Mouse (Mus musculus) ovary, postnatal 14 days (tissue): ENCODE results near the gene Sh3bp5.
"Not testable (repeated sequence)": the region's sequence is repeated elsewhere in the genome, so short reads cannot be mapped to it uniquely, and the experiment has no call there.

Experiments used
- DNase-seq: peaks from one replicate; pipeline ENCODE4 v3.0.0; 2022; ENCODE audit warnings: low spot score

The Sh3bp5 gene

DNA sequence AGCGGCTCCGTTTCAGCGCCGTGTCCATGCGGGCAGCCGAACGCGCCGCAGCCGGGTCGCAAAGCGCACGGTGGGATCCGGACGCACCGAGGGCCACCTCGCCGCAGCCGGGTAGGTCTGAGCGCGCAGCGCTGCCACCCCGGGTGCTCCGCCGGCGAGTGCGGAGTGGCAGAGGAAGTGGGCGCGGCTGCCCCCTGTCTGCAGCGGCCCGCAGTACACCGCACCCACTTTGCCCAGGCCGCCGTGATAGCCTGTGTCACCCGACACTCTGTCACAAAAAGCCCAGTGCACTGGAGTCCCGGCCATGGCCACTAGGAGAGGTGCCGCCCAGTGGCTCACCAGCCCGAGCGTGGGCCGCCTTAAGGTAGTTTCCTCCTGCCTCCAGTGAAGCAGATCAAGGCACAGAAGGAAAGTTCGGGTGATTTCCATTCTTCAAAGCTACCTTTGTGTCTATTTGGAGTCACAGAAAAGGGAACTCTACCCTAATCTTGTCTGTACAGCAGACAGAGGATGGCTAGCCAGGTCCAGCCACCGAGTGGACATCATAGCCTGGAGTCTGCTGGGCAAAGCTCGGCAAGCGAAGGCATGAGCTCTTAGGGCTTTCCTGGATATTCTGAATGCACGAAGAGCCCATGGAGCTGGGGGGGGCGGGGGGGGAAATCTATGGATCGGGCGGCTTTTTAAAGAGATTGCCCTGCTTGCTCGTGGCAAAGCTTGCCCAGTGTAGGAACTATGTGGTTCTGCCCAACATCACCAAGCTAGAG lies at the start of gene Sh3bp5:
Gene Sh3bp5, minus strand, starts transcription at position 149 of the 764 bp plus-strand sequence.
- DNase-seq, result peak; percentile 92

DNA sequence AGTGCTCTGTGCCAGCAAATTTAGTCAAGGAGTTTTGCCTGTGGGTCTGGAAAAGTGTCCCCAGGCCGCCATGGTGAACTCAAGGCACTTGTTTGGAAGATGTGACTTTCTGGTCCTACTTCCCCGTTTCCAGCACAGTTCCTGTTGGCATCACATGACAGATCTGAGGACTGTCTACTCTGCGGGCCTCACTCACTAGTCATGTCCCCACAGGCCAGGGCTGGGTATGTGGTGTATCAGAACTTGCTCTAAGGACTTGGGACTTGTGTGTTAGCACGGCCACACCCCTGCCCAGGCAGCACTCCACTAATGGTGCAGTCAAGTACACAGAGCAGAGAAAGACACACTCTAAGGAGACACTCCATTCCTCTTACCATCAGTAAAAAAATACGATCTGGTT lies 46.5 kb upstream of the Sh3bp5 start:
- no peak for DNase-seq

DNA sequence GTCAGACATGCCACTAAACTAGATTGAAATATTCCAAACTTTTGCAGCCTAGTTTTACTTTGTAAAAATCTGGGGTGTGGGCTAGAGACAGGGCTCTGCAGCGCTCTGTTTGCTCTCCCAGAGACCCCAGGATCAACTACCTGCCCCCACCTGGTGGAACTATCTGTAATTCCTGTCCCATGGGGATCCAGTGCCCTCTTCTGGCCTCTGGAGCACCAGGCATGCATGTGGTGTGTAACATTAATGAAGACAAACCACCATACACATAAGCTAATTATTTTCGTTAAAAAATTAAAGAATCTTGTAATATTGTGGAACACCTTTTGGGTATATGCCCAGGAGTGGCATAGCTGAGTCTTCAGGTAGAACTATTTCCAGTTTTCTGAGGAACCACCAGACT lies 37.4 kb upstream of the Sh3bp5 start:
- no peak for DNase-seq

DNA sequence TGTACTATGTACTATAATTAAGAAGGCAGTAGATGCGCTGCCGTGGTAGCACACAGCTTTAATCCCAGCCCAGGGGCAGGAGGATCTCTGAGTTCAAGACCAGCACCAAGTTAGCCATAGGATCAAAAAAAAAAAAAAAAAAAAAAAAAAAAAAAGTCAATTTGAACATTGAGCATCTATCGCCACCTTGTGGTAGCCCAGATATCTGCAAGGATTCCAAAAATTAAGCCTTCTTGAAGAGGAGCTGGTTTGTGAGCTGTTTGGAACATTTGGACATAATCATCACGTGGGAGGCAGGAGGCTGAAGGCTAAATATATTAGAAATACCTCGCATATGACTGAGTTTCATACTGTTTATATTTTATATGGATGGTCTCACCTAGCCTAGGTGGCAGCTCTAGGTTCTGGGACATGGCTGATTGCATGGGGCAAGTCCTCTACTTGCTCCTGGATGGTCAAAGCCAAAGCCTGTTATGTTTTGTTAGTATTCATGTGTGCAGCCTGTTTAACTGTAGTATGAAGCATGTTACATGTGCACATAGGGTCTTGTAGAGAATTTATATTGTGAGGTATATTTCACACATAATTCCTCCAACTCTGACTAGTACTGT lies 36.7 kb upstream of the Sh3bp5 start:
- peak; percentile 61 for DNase-seq

DNA sequence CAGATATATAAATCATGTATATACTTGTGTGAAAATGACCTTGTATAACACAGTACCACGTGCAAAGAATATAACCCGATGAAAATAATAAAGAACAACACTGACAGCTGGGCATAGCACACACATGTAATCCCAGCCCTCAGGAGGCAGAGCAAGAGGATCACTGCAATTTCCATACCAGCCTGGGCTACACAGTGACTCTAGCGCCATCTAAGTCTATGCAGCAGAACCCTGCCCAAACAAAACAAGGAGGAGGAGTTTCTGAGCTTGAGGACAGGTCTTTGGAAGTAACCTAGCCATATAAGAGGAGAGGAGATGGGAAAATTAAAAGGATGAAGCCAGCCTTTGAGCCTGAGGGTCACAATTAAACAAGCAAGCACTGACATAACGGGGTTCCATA lies 33.8 kb upstream of the Sh3bp5 start:
- DNase-seq, result no peak

DNA sequence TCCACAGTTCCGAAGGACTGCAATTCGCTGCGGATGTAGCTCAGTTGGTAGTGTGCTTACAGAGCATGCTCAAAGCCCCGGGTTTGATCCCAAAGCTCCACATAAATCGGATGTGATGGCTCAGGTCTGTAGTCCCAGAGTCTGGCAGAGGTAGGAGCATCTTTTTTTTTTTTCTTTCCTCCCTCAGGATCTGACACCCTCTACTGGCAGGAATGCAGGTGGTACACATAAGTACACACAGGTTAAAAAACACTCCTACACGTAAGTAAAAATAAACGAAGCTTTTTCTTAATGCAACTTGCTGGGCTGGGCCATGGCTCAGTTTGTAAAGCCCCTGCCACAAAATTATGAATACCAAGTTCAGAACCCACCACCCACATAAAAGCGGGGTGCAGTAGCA lies 28.3 kb upstream of the Sh3bp5 start:
- DNase-seq, result no peak

DNA sequence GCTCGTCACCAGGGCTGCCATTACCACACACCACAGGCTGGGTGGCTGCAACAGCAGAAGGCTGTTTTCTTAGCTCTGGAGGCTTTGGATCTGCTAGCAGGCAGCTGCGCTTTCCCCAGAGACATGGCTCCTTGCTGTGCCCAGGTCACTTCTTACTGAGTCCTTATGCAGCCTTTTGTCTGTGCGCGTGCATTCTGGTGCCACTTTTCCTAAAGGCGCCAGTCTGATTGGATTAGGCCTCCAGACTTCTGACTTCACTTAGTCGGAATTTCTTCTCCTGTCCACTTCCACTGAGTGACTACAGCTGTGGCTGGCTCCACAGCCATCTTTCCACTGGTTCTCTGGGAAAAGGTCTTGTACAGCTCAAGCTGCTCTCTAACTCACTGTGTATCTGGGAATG lies 27.0 kb upstream of the Sh3bp5 start:
- DNase-seq, result no peak

DNA sequence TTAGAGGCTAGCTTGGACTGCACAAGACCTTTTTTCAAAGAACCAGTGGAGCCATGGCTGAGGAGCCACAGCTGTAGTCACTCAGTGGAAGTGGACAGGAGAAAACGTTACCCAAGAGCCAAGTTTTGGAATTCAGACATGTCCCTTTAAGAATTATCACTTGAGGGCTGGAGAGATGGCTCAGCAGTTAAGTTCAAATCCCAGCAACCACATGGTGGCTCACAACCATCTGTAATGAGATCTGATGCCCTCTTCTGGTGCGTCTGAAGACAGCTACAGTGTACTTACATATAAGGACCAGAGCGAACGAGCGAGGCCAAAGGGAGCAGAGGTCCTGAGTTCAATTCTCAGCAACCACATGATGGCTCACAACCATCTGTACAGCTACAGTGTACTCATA lies 26.3 kb upstream of the Sh3bp5 start:
- DNase-seq, result not testable (repeated sequence)

DNA sequence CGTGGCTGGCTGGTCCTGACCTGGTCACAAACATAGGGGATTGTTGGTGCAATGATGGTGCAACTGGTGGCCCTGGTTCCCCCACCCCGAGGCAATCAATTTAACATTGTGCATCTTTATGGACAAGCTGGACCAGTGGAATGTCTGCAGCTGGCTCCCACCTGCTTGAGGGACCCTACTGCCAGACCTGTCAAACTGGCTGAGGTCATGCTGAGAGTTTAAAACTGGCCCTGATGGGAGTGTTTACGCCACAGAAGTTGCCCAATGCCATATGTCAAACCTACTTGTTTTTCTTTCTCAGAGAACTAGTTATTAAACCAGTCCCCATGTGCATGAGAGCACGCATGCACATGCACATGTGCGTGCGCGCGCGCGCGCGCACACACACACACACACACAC lies 22.1 kb upstream of the Sh3bp5 start:
- DNase-seq, result no peak

DNA sequence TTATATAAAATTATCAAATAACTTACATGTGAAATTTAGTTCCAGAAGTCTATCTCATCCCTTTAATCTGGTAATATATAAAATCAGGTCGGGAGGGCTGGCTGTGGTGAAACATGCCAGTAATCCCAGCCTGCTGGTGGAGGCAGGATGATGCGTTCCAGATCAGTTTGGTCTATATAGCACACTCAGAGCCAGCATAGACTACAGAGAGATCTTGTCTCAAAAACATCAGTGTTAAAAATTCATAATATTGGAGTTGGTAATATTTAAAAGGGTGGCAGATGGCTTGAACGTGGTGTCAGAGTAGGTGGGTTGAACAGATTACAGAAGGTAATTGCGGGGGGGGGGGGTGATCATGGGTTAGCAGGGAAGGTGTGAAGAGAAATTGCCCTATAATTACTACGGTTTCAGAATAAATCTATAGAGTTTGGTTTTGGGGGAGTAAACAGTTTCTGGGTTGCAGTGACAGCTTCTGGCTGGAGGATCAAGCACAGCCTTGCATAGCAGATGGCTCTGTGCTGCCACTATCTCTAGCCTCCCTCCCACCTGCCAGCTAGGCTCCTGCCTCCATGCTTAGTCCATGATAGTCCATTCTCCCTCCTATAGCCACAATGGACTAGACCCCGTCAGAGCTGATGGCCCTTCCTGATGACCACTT lies 20.3 kb upstream of the Sh3bp5 start:
- DNase-seq, result no peak

DNA sequence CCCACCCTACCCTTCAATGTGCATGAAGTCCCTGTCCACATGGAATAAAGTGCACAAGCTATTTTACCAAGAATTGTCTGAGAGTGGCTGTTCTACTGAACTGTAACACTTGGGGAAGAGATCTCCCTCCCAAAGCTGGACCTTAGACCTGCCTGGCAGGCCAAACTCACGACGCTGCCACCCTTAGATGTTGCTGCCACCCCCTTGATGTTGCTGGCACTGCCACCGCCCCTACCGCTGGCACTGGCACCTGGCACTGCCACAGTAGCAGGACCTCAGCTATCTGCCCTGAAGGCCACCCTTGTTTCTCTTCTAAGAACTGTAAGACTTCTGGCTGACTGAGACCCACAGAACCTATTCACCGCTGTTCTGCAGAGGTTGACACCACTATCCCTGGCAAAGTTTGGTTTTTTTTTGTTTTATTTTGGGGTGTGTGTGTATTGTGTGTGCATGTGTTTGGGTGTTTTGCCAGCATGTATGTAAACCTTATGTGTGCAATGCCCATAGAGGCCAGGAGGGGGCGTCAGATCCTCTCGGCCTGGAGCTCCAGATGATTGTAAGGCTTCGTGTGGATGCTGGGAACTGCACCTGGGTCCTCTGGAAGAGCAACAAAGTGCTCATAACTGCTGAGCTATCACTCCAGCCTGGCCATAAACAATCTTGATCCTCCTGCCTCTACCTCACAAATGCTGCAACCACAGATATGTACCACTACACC lies 19.1 kb upstream of the Sh3bp5 start:
- DNase-seq, result no peak

DNA sequence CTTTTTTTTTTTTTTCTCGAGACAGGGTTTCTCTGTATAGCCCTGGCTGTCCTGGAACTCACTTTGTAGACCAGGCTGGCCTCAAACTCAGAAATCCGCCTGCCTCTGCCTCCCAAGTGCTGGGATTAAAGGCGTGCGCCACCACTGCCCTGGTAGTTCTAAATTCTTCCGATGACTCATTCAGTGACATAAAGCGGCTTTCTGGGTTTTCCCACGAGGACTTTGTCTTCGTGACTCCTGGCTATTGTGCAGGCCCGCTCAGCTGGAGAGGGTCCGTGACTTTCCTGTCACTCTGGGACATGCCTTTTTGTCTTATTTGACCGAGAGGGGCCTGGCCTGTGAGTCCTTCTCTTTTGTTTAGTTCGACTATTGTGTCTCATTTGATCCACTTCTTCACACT lies 18.1 kb upstream of the Sh3bp5 start:
- DNase-seq, result not testable (repeated sequence)

DNA sequence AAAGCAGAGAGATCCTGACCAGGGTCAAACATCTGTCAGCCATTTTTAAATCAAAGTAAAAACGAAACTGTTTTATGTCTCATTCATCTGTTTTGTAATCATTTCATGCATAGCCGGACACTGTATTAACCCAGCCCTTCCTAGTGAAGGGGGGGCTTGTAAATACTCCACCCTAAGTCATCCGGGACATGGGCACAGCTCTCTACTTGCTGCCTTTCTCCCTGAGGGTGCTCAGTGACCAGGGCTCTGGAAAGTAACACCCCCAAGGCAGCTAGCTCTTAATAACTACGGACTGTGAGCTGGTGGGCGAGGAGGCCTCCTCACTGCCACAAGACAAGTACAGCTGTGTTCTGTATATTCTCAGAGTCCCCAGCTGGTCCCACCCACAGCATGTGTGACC lies 13.1 kb upstream of the Sh3bp5 start:
- DNase-seq, result no peak

DNA sequence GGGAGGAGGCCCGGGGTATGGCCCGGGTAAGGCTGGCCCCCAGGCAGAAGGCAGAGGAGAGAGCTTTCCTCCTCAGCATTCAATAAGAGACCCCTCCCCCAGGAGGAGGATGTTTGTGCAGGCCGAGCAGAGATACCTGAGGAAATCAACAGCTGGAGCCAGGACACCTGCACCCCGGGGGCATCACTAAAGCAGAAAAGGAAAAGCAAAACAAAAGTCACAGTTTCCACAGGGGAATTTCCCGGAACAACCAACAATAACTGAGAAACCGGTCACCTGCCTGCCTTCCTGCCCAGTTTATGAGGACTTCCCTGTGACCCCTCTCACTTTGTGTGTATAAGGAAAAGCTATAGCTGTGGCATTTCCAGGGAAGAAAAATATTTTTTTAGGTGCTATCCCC lies 7.7 kb upstream of the Sh3bp5 start:
- no peak for DNase-seq

DNA sequence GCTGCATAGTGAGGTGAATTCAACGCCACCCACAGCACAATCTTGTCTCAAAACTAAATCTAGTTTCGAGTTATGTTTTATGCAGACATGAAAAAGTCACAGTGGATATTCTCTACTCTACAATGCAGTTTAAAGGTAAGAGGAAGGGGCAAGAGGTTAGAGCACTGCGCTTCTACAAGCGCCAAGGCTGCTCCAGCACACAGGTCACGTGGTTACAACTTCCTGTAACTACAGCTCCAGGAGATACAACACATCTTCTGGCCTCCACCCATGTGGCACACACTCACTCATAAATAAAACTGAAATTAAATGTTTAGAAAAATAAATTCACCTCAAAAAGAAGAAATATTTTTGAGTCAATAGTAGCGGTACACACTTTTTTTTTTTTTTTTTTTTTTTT lies 4.8 kb upstream of the Sh3bp5 start:
- DNase-seq, result no peak

DNA sequence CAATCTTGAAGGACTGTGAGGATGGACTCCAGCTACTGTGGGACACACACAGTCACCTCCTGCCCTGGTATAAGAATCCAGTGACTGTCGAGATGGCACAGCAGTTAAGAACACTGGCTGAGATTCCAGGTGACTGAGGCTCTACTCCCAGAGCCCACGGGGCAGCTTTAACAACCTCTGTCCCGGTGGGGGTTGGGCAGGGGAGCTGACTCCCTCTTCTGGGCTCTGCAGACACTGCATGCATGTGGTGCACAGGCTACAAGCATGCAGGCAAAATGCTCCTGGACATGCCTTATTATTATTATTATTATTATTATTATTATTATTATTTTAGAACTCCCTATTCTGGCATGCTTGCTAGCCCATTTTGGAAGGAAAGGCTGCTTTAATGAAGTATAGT lies 4.4 kb upstream of the Sh3bp5 start:
- DNase-seq, result no peak

DNA sequence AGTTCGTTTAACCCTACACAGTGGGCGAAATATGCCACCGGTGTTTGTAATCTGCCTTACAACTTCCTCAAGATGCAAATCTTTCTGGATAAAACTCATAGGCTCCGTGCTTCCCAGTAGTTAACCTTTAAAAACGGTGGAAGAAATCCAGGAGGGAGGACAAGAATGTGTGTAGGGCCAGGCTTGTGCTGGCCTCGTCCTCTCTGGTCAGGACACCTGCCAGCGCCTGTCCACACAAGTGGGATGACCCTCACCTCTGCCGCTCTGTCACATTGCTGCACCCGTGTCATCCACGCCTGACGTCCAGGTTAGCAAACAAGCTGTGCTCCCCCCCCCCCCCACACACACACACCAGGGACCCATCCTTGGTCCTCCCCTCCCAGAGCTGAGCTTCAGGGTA lies 3.4 kb upstream of the Sh3bp5 start:
- no peak for DNase-seq

DNA sequence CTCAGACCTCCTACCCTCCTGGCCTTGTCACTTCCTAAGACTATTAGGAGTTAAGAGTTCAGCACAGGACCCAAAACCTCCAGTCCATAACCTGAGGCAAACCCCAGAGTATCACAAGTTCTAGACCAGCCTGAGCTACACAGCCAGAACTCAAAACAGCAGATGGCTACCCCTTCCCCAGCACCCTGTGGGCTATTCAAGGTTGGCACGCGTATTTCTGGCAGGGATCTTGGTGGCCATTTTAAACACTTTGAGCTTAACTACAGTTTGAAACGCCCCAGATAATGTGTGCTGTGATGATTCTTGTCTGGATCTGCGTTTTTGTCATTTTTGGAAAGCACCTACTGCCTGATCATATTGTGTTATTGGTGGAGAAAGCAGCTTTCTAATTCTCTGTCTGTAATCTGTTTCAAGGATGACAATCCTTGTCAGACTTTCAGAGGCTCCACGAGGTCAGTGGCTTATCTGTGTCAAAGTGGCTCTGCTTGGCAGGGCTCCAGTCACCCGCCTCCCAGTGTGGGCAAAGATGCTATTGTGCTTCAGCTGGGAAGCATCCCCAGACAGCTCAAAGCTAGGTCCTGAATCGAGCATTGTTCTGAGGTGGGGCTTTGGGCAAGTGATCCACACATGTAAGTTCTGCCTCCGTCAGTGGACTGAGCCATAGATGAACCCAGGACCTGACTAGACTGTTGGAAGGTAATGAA lies 2.1 kb upstream of the Sh3bp5 start:
- DNase-seq, result no peak

DNA sequence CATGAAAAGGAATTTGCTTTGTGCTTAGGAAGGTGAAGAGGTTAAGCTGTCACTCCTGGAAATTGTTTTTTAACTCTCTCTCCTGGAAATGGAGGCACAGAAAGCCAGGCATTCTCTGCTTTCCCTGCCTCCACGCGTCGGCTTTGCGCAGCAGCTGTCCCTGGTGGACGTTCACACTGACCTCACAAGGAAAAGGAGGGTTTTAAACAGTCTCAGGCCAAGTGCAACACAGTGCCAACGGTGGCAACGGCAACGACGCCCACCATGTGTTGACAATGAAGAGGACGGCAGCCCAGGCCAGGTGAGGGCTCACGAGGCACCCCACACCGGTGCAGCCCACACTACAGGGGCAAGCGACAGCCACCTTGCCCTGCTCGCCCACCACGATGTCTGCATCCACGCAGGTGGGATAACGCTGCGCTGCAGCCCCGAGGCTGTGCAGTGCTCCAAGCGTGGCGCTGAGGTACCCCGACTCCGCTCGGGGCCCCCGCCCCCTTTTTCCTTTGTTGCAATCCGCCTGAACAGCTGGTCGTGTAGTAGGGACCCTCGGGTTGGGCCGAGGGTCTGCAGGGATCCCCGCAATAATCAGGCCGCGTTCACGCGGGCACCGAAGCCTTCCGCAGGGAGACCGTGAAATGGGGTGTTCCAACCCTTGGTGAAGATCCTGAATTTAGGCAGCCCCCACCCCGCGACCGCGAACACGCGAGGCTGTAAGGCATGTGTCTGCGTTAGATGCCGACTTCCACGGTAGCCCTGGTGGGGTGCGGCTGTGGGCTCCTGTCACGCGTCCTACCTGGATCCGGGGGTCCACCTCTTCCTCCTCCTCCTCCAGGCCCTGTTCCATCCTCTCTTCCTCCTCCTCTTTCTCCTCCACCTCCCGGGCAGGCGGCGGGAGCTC lies 611 bp downstream of the Sh3bp5 start:
- DNase-seq, result no peak

DNA sequence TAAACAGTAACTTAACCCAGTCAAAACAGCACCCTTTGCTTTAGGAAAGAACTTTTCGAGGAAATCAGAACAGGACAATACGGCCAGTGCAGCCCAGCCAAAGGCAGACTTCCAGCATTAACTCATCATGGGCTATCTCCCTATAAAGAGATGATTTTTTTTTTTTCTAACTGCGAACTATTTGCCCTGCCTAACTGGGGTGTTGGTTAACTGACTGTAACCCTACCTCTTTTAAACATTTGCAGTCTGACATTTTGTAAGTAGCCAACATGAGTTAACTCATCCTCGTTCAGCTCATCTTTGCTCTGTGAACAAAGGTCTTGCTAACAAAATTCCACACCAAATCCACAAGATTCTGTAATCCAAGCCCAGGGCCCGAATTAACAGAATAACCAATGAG lies 1.5 kb downstream of the Sh3bp5 start:
- no peak for DNase-seq

DNA sequence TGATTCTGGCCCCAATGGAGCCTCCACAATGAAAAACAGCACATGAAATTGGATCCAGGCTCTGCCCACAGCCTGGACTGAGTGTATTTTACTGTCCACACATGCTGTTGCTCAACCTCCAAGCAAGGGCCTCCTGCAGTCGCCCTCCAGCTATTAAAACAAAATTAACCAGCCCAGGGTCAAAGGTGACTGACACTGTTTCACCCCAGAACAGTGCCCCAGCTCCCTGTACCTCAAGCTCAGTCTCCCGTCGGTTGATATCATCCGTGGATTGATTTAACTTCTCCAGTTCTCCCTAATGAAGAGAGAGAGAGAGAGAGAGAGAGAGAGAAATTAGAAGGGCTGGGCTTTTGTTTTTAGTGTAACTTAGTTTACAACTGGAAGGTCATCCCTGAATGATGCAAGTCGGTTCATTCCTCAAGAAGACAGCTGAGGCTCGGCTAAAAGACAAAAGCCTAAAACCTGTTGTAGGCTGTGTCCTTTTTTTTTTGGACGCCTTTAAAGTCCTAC lies 2.0 kb downstream of the Sh3bp5 start:
- DNase-seq, result no peak
